Mouse (Mus musculus) mouse embryonic stem cell (cell line): ENCODE data around the gene Trib3.

Experiments
- in situ Hi-C, 2 experiments: fragments of 300-500 bp; cut with MboI; formaldehyde crosslinking; loops; 1 replicate in 1 of 2; 3 replicates in 1 of 2; pipeline ENCODE4 v1.14.3; 2019 to 2020; ENCODE audit warnings: low sequenced_read_pairs in 2 of 2, low pct_unique_long_range_greater_than_20kb in 1 of 2, mixed read lengths in 1 of 2; ENCODE audit not compliant: unreplicated experiment in 1 of 2

Trib3 gene

GRCm38 (mm10) chr2:152349842-152350540 lies 6.2 kb upstream of the Trib3 start:
- in situ Hi-C loops, result no loop called here

- in situ Hi-C loops, result no loop called here
Measured at GRCm38 (mm10) chr2:152349205-152349604, 5.4 kb upstream of the Trib3 start.

- in situ Hi-C loops, result no loop called here
Measured at GRCm38 (mm10) chr2:152347722-152348121, 3.9 kb upstream of the Trib3 start.

- in situ Hi-C loops, result no loop called here
Measured at GRCm38 (mm10) chr2:152346776-152347465, 3.1 kb upstream of the Trib3 start.

GRCm38 (mm10) chr2:152345393-152345792 lies 1.6 kb upstream of the Trib3 start:
- in situ Hi-C loops, result no loop called here

- in situ Hi-C loops, result no loop called here
Measured at GRCm38 (mm10) chr2:152344909-152345308, 1.1 kb upstream of the Trib3 start.

- in situ Hi-C loops, result no loop called here
Measured at GRCm38 (mm10) chr2:152344361-152344760, 529 bp upstream of the Trib3 start.

GRCm38 (mm10) chr2:152339631-152340179 lies 4.1 kb downstream of the Trib3 start:
- in situ Hi-C loops, result no loop called here

- in situ Hi-C loops, result no loop called here
Measured at GRCm38 (mm10) chr2:152338319-152338718, 5.5 kb downstream of the Trib3 start.

- in situ Hi-C loops, result no loop called here
Measured at GRCm38 (mm10) chr2:152337591-152338212, 6.1 kb downstream of the Trib3 start.

GRCm38 (mm10) chr2:152336856-152337255 lies 7.0 kb downstream of the Trib3 start:
- in situ Hi-C loops, result no loop called here

- in situ Hi-C loops, result no loop called here
Measured at GRCm38 (mm10) chr2:152335289-152335820, 8.5 kb downstream of the Trib3 start.

GRCm38 (mm10) chr2:152333345-152334006 lies 10.4 kb downstream of the Trib3 start:
- in situ Hi-C loops, result no loop called here

GRCm38 (mm10) chr2:152332101-152332825 lies 11.6 kb downstream of the Trib3 start, which contains the start of gene Rbck1:
Gene Rbck1 (minus strand): TSS chr2:152332653.
- in situ Hi-C loops, result no loop called here

- in situ Hi-C loops, result no loop called here
Measured at GRCm38 (mm10) chr2:152330858-152331423, 12.9 kb downstream of the Trib3 start.

GRCm38 (mm10) chr2:152327980-152328379 lies 15.9 kb downstream of the Trib3 start:
- in situ Hi-C loops, result no loop called here

- in situ Hi-C loops, result no loop called here
Measured at GRCm38 (mm10) chr2:152326654-152327053, 17.2 kb downstream of the Trib3 start.

- in situ Hi-C loops, result no loop called here
Measured at GRCm38 (mm10) chr2:152326157-152326556, 17.7 kb downstream of the Trib3 start.
